Mouse (Mus musculus) G1E (cell line): ENCODE data around the gene Lcmt1. TPM values are rescaled to one million over a fixed set of nuclear protein-coding genes. Genes with fewer than 3 reads are reported as not detected.

Experiments
- ATAC-seq: 2 replicates; pipeline ENCODE4 v1.8.0; 2016; ENCODE audit warnings: mild to moderate bottlenecking; ENCODE audit not compliant: insufficient number of reproducible peaks, poor library complexity, low FRiP score, severe bottlenecking; ENCODE audit errors: extremely low read depth
- DNase-seq: peaks from one replicate; pipeline ENCODE4 v3.0.0; 2012; ENCODE audit warnings: low spot score
- H3K27me3 ChIP-seq: 2 replicates; pipeline ENCODE4 v1.6.1; 2012; ENCODE audit warnings: mild to moderate bottlenecking, low read length, inconsistent platforms; ENCODE audit not compliant: insufficient read depth
- H3K36me3 ChIP-seq: replicated peaks from 2 replicates; pipeline ENCODE3; 2012; ENCODE audit warnings: mild to moderate bottlenecking, inconsistent platforms
- H3K4me1 ChIP-seq: 2 replicates; pipeline ENCODE4 v1.6.1; 2012; ENCODE audit warnings: low read depth, low read length, inconsistent platforms, mixed read lengths; ENCODE audit not compliant: insufficient read depth
- H3K4me3 ChIP-seq: 2 replicates; pipeline ENCODE4 v1.5.1; 2012; ENCODE audit warnings: low read depth, mild to moderate bottlenecking, inconsistent platforms, low read length, moderate library complexity, mixed read lengths
- H3K9me3 ChIP-seq: replicated peaks from 2 replicates; pipeline ENCODE4 v1.6.1; 2012; ENCODE audit warnings: inconsistent platforms
- CTCF ChIP-seq: IDR thresholded peaks from 2 replicates; pipeline ENCODE4 v1.5.1; 2012; ENCODE audit warnings: low read depth, low read length, inconsistent platforms, mixed read lengths
- GATA1 ChIP-seq: IDR thresholded peaks from 2 replicates; pipeline ENCODE4 v1.6.1; 2012; ENCODE audit warnings: borderline replicate concordance, low read length, inconsistent platforms, mixed read lengths
- GATA2 ChIP-seq: IDR thresholded peaks from 2 replicates; pipeline ENCODE4 v1.6.1; 2012; ENCODE audit warnings: low read depth, low read length, inconsistent platforms, borderline replicate concordance
- POLR2AphosphoS5 ChIP-seq: IDR thresholded peaks from 2 replicates; pipeline ENCODE4 v1.6.1; 2012; ENCODE audit warnings: low read depth, low read length, inconsistent platforms; ENCODE audit not compliant: insufficient replicate concordance
- TAL1 ChIP-seq: conservative IDR thresholded peaks from 2 replicates; pipeline ENCODE4 v1.6.1; 2012; ENCODE audit warnings: low read depth, low read length, inconsistent platforms, mixed read lengths
- polyA plus RNA-seq: library from polyadenylated mRNA; stranded (reverse); fragments of >175 nt; gene quantifications from 2 replicates; pipeline ENCODE4 v1.2.3, GENCODE M21; 2012
- total RNA-seq, 2 experiments: library from RNA; stranded (forward) in 1 of 2; stranded (reverse) in 1 of 2; fragments of 200-1000 nt in 1 of 2; fragments of >200 nt in 1 of 2; fragmentation: Nextera tagmentation in 1 of 2; gene quantifications; 2 replicates each; pipeline ENCODE4 v1.2.3; 2014 to 2017

Gene Lcmt1
- total and polyA plus RNA-seq, 3 experiments: 5.6 to 31.4 (median 17.2) TPM

DNA sequence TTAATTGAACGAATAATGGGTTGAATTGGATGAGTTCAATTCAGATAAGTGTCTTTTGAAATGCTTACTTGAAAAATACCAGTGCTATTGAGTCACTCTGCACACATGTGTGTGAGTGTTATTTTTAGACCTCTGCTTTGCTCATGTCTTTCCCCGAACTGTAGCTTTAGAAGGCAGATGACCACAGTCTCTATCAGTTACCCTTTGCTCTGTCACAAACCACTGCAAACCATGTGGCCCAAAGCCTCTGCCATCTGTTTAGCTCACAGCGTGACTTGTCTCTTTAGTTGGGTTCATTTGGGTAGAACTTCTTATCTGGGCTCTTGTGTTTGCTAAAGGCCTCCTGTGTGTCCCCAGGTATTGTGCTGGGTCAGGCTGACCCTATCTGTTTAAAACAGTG lies 36.0 kb downstream of the Lcmt1 start:
- Histone ChIP-seq H3K27me3 (no peaks in the 10 kb centered on the region), H3K4me3 (no peak overlapping the region), H3K36me3 (peaks cover 71% of the 10 kb centered on the region), H3K4me1 (peaks cover 21% of the 10 kb centered on the region), H3K9me3 (no peaks in the 10 kb centered on the region)
- no peak for DNase-seq
- no peak for TF ChIP-seq CTCF
- peak; percentile 67 for ATAC-seq

DNA sequence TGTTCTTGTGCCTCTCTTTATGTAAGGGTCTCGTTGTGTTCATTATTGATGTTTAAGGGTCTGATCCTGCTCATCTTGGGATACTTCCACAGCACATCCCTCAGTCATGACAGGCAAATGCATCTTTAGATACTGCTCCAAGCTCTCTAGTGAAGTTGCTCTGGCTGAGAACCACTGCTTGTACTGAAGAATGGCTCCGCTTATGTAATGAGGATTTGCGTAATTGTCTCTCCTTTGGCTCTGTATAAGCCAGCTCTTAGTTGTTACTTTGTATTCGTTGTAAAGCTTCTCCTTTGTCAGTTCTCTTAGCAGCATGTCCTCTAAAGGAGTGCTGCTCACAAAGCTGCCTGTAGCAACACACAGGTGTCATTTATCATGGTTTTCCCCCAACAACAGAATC lies 37.4 kb downstream of the Lcmt1 start:
- ATAC-seq: no peak
- Histone ChIP-seq H3K4me1 (peaks cover 21% of the 10 kb centered on the region), H3K9me3 (no peaks in the 10 kb centered on the region), H3K36me3 (peaks cover 75% of the 10 kb centered on the region), H3K4me3 (no peak overlapping the region), H3K27me3 (no peaks in the 10 kb centered on the region)
- TF ChIP-seq TAL1 (no peak), CTCF (no peak), GATA1 (no peak), GATA2 (no peak), POLR2AphosphoS5 (no peak)
- no peak for DNase-seq

DNA sequence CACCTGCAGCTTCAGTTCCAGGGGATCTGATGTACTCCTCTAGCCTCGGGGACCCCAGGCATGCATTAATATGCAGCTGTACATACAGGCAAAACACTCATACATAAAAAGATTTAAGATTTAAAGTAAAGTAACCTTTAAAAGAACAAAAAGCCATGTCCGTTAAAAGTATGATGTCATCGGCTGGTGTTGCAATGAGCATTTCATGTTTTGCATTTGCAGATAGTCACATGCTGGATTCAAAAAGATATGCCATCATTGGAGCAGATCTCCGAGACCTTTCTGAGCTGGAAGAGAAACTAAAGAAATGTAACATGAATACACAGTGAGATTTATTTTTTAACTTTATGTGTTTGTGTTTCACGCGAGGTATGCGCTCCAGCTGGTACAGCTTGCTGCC lies 40.9 kb downstream of the Lcmt1 start:
- no peaks in the 10 kb centered on the region for H3K9me3 ChIP-seq
- no peak for TF ChIP-seq TAL1
- no peak for TF ChIP-seq GATA2
- no peak for TF ChIP-seq GATA1
- TF ChIP-seq POLR2AphosphoS5: no peak
- TF ChIP-seq CTCF: no peak
- H3K36me3 ChIP-seq: peaks cover 73% of the 10 kb centered on the region
- ATAC-seq (no peak), DNase-seq (no peak)
- H3K27me3 ChIP-seq: no peaks in the 10 kb centered on the region
- H3K4me1 ChIP-seq: peaks cover 9% of the 10 kb centered on the region
- H3K4me3 ChIP-seq: no peak overlapping the region

DNA sequence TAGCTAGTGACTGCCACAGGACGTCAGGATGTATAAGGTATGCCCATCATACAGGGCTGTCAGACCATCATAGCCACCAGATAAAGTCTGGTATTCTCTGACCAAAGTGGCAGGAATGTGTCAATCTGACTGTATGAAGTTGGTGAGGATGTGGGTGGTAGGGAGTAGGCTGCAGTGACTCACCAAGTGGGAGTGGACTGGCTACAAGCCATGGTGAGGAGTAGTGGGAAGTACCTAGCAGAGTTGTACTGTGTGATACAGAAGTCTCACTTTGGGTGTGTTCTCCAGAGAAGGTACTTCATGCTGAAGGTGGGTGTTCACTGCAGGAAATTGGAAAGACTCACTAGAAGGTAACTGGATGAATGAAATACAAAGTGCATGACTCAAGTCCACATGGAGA lies 41.5 kb downstream of the Lcmt1 start:
- TF ChIP-seq GATA2 (no peak), TAL1 (no peak), GATA1 (no peak), POLR2AphosphoS5 (no peak), CTCF (no peak)
- no peak for DNase-seq
- H3K9me3 ChIP-seq: no peaks in the 10 kb centered on the region
- peaks cover 3% of the 10 kb centered on the region; the same call in 1 of the 2 replicates for H3K4me1 ChIP-seq
- no peak for ATAC-seq
- H3K4me3 ChIP-seq: no peak overlapping the region
- H3K27me3 ChIP-seq: no peaks in the 10 kb centered on the region
- H3K36me3 ChIP-seq: peaks cover 69% of the 10 kb centered on the region

DNA sequence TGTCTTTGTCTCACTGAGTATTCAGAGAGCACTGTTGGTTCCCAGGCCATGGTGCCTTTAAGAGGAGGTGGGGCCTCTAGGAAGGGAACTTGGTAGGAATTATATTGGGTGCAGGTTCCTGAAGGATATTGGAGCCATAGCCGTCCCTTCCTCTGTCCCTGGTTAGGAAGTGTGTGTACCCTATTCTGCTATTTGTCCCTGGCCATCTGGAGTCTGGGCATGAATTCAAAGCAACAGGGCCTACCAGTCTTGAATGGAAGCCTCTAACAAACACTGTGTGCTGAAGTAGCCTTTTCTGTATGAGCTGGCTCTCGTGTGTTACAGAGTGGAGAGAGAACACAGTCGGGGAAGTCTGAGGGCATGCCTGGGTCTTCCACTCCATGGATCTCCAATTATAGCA lies 42.6 kb downstream of the Lcmt1 start:
- no peaks in the 10 kb centered on the region for H3K27me3 ChIP-seq
- H3K4me3 ChIP-seq: no peak overlapping the region
- peaks cover 68% of the 10 kb centered on the region for H3K36me3 ChIP-seq
- TF ChIP-seq POLR2AphosphoS5 (no peak), GATA1 (no peak), TAL1 (no peak), CTCF (no peak), GATA2 (no peak)
- no peaks in the 10 kb centered on the region for H3K4me1 ChIP-seq
- H3K9me3 ChIP-seq: no peaks in the 10 kb centered on the region
- DNase-seq (no peak), ATAC-seq (no peak)

DNA sequence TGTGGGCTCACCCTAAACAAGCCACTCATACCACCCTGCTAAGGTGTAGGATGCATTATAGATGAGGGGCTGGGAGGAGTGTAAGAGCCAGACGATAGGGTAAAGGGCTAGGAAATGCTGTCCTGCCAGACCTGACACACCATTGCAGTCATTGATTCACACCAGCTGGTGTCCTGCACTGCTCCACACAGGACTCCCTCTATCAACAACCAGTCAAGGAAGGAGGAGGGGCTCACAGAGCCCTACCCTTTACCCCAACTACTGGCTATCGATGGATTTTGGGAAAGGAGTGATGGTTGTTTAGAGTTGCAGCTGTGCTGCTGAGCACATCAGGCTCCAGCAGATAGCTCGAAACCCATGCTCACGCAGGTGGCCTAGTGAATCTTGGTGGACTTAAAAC lies 47.2 kb downstream of the Lcmt1 start:
- TF ChIP-seq GATA2 (no peak), POLR2AphosphoS5 (no peak), TAL1 (no peak), GATA1 (no peak), CTCF (no peak)
- DNase-seq (no peak), ATAC-seq (no peak)
- Histone ChIP-seq H3K9me3 (no peaks in the 10 kb centered on the region), H3K27me3 (no peaks in the 10 kb centered on the region), H3K4me1 (no peaks in the 10 kb centered on the region), H3K4me3 (no peak overlapping the region), H3K36me3 (peaks cover 78% of the 10 kb centered on the region)

DNA sequence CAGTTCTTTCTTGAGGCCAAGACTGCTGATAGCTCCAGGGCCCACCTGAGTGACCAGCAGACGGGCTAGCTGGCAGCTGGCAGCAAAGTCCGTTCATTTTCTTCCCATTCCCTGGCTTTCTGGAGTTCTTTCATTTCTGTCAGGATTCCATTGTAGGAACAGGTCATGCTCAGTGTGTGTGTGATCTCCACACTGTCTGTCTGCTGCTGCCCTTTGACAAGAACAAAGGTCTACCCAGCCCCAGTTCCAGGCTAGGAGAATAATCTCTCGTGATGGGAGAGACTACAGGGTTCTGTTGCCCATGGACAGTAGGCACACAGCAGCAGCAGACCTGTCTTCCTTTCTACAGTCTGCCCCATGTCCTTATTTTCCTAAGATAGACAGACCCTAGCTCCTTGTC lies 48.1 kb downstream of the Lcmt1 start:
- Histone ChIP-seq H3K9me3 (no peaks in the 10 kb centered on the region), H3K4me1 (no peaks in the 10 kb centered on the region), H3K36me3 (peaks cover 80% of the 10 kb centered on the region), H3K4me3 (no peak overlapping the region), H3K27me3 (no peaks in the 10 kb centered on the region)
- no peak for DNase-seq
- TF ChIP-seq POLR2AphosphoS5: no peak
- no peak for TF ChIP-seq GATA2
- no peak for TF ChIP-seq CTCF
- ATAC-seq: no peak
